Mouse (Mus musculus): Measurements from ENCODE around the gene Slfnl1. TPM values are rescaled to one million over a fixed set of nuclear protein-coding genes. Genes with fewer than 3 reads are reported as not detected.

The Slfnl1 gene
- polyA plus RNA-seq (2015; fragmentation: Nextera tagmentation; extraction: Ambion mirVana), result not detected in 2 replicates

DNA sequence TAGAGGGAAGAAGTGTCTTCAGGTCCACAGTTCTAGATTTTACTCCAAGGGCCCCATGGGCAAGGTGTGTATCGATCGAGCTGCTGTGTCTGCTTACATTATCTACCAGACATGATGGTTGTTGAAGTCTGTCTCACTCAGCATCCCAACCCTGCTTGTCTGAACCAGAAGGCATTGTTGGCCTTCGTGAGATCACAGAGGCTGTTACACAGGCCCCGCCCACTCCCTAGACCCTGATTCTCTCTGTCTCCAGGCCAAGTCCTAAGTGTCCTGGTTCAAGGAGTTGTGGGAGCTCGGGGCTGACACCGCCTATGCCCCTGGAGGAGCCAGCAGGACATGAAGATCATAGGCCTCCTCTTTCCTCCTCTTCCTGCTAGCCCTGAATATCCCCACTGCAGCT lies at the start of gene Slfnl1:
Gene Slfnl1, plus strand, starts transcription at position 246 of the 400 bp plus-strand sequence.
- H3K4me1 ChIP-seq, result no peaks in the 10 kb centered on the region
- no peak for ATAC-seq
- H3K36me3 ChIP-seq (ENCODE audit: poor library complexity, severe bottlenecking), result peaks cover 79% of the 10 kb centered on the region
- 88% methylated on average over 6 of the region's 6 CpGs for WGBS
- no peak within 1 kb of the TSS for H3K4me3 ChIP-seq
- H3K9ac ChIP-seq, result no peak within 1 kb of the TSS
- H3K9me3 ChIP-seq (replicated peaks), result no peaks in the 10 kb centered on the region
- H3K27ac ChIP-seq, result no peak within 1 kb of the TSS
- no peaks in the 10 kb centered on the region for H3K27me3 ChIP-seq
- H3K4me2 ChIP-seq, result no peak within 1 kb of the TSS

DNA sequence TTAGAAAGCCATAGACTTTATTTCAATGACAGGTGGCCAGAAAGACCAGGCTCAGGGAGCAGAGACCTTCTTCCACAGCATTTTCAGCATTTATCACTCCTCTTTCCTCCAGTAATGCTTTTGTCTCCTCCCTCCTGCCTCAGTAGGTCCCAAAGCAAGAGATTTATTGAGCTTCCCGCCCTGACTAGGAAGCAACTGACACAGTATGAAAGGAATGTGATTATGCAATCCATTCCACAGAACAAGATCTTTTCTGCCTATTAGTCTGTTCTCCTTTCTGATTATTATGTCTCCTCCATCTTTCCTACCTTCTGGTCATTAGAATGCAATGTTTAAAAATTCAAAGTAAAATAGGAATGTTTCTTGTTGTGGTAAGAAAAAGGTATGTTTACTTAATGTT lies 44.3 kb upstream of the Slfnl1 start:
- Histone ChIP-seq H3K4me1 (no peaks in the 10 kb centered on the region), H3K9ac (no peak overlapping the region), H3K4me3 (no peak overlapping the region), H3K4me2 (no peak overlapping the region), H3K27ac (no peak overlapping the region), H3K36me3 (ENCODE audit: poor library complexity, severe bottlenecking) (peaks cover 24% of the 10 kb centered on the region), H3K9me3 (replicated peaks) (no peaks in the 10 kb centered on the region), H3K27me3 (no peaks in the 10 kb centered on the region)
- no peak for ATAC-seq
- WGBS, result 58% methylated on average over 1 of the region's 1 CpGs

DNA sequence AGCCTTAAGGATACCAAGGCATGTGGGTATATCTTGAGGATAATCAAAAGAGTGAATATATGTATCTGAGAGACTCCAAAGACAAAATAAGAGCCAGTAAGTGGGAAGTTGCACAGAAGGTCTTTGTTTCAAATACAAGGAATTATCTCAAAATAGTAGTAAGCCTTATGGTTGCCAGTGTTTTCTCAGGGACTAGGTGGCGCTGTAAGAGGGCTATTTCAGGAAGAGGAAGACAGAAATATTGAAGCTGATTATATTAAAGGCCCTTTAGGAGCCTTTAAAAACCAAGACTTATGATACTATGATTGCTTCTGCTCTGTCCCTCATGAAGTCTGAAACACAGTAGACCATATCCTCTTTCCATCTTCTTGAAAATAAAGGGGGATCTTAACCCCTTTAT lies 25.1 kb upstream of the Slfnl1 start:
- Histone ChIP-seq H3K9me3 (replicated peaks) (no peaks in the 10 kb centered on the region), H3K27ac (no peak overlapping the region), H3K36me3 (ENCODE audit: poor library complexity, severe bottlenecking) (peaks cover 45% of the 10 kb centered on the region), H3K9ac (no peak overlapping the region), H3K27me3 (no peaks in the 10 kb centered on the region), H3K4me3 (no peak overlapping the region), H3K4me2 (no peak overlapping the region), H3K4me1 (no peaks in the 10 kb centered on the region)
- 94% methylated on average over 1 of the region's 1 CpGs for WGBS
- no peak for ATAC-seq

DNA sequence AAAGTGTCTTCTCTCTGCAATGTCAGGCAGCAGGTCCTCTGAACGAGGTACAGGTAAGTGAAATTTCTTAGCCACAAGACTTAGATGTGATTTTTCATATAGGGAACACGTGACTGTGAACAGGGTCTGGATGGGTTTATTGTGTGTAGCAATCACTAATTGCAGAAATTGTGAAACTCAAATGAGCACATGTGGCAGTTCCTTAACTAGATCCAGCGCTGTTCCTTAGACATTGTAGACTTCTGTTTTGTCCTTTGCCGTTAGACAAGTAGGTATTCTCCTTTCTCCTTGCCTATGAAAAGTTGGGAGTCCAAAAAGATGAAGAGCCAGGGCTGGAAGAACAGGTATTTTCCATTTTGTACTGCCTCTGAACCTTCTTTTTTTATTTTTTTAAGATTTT lies 20.8 kb upstream of the Slfnl1 start:
- no peak overlapping the region for H3K27ac ChIP-seq
- no peak for ATAC-seq
- WGBS, result 97% methylated on average over 4 of the region's 4 CpGs

DNA sequence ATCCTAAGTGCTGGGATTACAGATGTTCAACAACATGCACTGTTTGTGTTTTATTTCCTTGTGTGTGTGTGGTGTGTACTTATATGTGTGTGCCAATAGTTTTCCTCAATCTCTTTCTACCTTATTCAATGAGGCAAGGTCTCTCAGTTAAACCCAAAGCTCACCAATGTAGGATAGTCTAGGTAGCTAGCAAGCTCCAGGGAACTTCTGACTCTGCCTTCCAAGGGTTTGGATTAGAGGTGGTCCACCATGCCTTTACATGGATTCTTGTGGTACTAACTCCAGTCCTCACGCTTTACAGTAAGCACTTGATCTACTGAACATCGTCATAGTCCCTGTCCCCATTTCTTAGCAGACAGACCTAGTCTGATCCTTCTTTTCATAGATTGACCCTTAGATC lies 17.7 kb upstream of the Slfnl1 start:
- Histone ChIP-seq H3K4me1 (no peaks in the 10 kb centered on the region), H3K36me3 (ENCODE audit: poor library complexity, severe bottlenecking) (peaks cover 56% of the 10 kb centered on the region)

More for the DNA sequence above, 20.8 kb upstream of the Slfnl1 start:
- H3K36me3 ChIP-seq (ENCODE audit: poor library complexity, severe bottlenecking), result peaks cover 55% of the 10 kb centered on the region
- no peak overlapping the region for H3K4me3 ChIP-seq
- H3K9ac ChIP-seq, result no peak overlapping the region
- H3K9me3 ChIP-seq (replicated peaks), result no peaks in the 10 kb centered on the region
- H3K4me2 ChIP-seq, result no peak overlapping the region
- H3K4me1 ChIP-seq, result no peaks in the 10 kb centered on the region
- H3K27me3 ChIP-seq, result no peaks in the 10 kb centered on the region

GRCm38 (mm10) chr4:120516491-120516890 lies 15.5 kb upstream of the Slfnl1 start:
- no peak for ATAC-seq
- no peaks in the 10 kb centered on the region for H3K27me3 ChIP-seq
- H3K9me3 ChIP-seq (replicated peaks), result no peaks in the 10 kb centered on the region
- 94% methylated on average over 7 of the region's 7 CpGs for WGBS
- H3K9ac ChIP-seq, result no peak overlapping the region
- H3K4me1 ChIP-seq, result no peaks in the 10 kb centered on the region
- H3K4me2 ChIP-seq, result no peak overlapping the region
- H3K4me3 ChIP-seq, result no peak overlapping the region
- no peak overlapping the region for H3K27ac ChIP-seq
- H3K36me3 ChIP-seq (ENCODE audit: poor library complexity, severe bottlenecking), result peaks cover 59% of the 10 kb centered on the region

More for the DNA sequence above, 17.7 kb upstream of the Slfnl1 start:
- WGBS, result 95% methylated on average over 2 of the region's 2 CpGs
- Histone ChIP-seq H3K27me3 (no peaks in the 10 kb centered on the region), H3K9me3 (replicated peaks) (no peaks in the 10 kb centered on the region), H3K4me2 (no peak overlapping the region), H3K4me3 (no peak overlapping the region), H3K27ac (no peak overlapping the region), H3K9ac (no peak overlapping the region)
- ATAC-seq, result no peak

GRCm38 (mm10) chr4:120516907-120517306 lies 15.1 kb upstream of the Slfnl1 start:
- 96% methylated on average over 7 of the region's 7 CpGs for WGBS
- Histone ChIP-seq H3K4me2 (no peak overlapping the region), H3K9me3 (replicated peaks) (no peaks in the 10 kb centered on the region), H3K27ac (no peak overlapping the region), H3K36me3 (ENCODE audit: poor library complexity, severe bottlenecking) (peaks cover 64% of the 10 kb centered on the region), H3K4me3 (no peak overlapping the region), H3K9ac (no peak overlapping the region), H3K27me3 (no peaks in the 10 kb centered on the region), H3K4me1 (no peaks in the 10 kb centered on the region)
- ATAC-seq, result no peak

DNA sequence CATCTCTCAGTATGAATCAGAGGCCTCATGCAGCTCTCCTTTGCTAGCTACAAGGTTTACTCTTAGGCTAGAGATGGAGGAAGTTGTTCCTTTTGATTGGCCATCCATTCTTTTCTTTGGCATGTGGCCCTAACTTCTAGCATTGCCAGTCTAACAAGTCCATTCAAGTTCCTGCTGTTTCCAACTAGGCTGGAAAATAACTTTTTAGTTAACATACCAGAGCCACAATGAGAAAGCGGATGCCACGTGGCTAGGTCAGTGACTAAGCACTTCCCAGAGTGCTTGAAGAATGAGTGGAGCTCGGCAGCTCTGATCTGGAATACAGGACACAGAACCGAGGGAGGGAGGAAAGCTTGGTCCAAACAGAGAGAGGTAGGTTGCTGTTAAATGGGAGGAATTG lies 14.7 kb upstream of the Slfnl1 start:
- Histone ChIP-seq H3K36me3 (ENCODE audit: poor library complexity, severe bottlenecking) (peaks cover 68% of the 10 kb centered on the region), H3K27me3 (no peaks in the 10 kb centered on the region), H3K4me3 (no peak overlapping the region), H3K27ac (no peak overlapping the region), H3K4me1 (no peaks in the 10 kb centered on the region), H3K9me3 (replicated peaks) (no peaks in the 10 kb centered on the region), H3K9ac (no peak overlapping the region), H3K4me2 (no peak overlapping the region)
- ATAC-seq, result no peak
- WGBS, result 79% methylated on average over 4 of the region's 4 CpGs

- H3K4me1 ChIP-seq, result no peaks in the 10 kb centered on the region
- H3K36me3 ChIP-seq (ENCODE audit: poor library complexity, severe bottlenecking), result peaks cover 89% of the 10 kb centered on the region
- no peaks in the 10 kb centered on the region for H3K27me3 ChIP-seq
- no peaks in the 10 kb centered on the region for H3K9me3 ChIP-seq (replicated peaks)
- 69% methylated on average over 5 of the region's 5 CpGs for WGBS
- no peak overlapping the region for H3K9ac ChIP-seq
- ATAC-seq, result no peak
- no peak overlapping the region for H3K4me3 ChIP-seq
- H3K4me2 ChIP-seq, result no peak overlapping the region
- H3K27ac ChIP-seq, result no peak overlapping the region
These were observed 10.3 kb upstream of the Slfnl1 start for GRCm38 (mm10) chr4:120521761-120522160.

DNA sequence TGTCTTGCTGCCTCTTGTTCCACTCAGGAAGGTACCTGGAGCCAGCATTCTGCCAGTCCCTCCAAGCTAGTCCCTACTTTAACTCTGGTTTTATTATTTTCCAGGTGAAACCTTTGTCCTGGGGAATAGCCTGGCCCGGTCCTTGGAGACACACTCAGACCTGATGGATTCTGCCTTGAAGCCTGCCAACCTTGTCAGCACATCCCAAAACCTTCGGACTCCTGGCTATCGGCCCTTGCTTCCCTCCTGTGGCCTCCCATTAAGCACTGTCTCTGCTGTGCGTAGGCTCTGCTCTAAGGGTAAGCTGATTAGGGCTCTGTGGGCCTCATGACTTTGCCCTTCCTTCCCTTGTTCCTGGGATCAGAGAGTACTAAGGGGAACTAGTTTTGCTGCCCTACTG lies 9.7 kb upstream of the Slfnl1 start:
- Histone ChIP-seq H3K36me3 (ENCODE audit: poor library complexity, severe bottlenecking) (peaks cover 85% of the 10 kb centered on the region), H3K27me3 (no peaks in the 10 kb centered on the region), H3K9me3 (replicated peaks) (no peaks in the 10 kb centered on the region), H3K4me2 (no peak overlapping the region), H3K4me3 (no peak overlapping the region), H3K9ac (no peak overlapping the region), H3K27ac (no peak overlapping the region), H3K4me1 (no peaks in the 10 kb centered on the region)
- no peak for ATAC-seq
- 92% methylated on average over 4 of the region's 4 CpGs for WGBS

DNA sequence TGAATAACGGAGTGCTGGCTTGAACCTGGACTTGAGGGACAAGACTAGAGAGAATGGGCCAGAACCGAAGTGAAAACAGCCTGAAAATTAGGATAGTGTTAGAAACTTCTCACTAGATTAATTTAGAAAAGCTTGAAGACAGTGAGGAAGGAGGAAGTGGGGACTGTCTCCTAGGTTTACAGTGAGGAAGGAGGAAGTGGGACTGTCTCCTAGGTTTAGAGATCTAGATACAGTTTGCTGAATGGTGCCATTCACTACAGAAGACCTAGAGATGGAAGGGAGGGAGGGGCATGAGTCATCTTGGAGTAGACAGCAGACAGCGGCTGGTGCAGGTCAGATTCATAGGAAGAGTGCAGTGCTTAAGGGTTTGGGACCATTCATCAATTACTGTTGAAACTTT lies 8.9 kb upstream of the Slfnl1 start:
- Histone ChIP-seq H3K27ac (no peak overlapping the region), H3K9ac (no peak overlapping the region), H3K27me3 (no peaks in the 10 kb centered on the region), H3K4me3 (no peak overlapping the region), H3K4me2 (no peak overlapping the region), H3K9me3 (replicated peaks) (no peaks in the 10 kb centered on the region), H3K36me3 (ENCODE audit: poor library complexity, severe bottlenecking) (peaks cover 84% of the 10 kb centered on the region), H3K4me1 (no peaks in the 10 kb centered on the region)
- 92% methylated on average over 3 of the region's 3 CpGs for WGBS
- no peak for ATAC-seq

GRCm38 (mm10) chr4:120528171-120528570 lies 3.9 kb upstream of the Slfnl1 start:
- Histone ChIP-seq H3K4me2 (no peak overlapping the region), H3K36me3 (ENCODE audit: poor library complexity, severe bottlenecking) (peaks cover 84% of the 10 kb centered on the region), H3K4me1 (no peaks in the 10 kb centered on the region), H3K9me3 (replicated peaks) (no peaks in the 10 kb centered on the region), H3K9ac (no peak overlapping the region), H3K27me3 (no peaks in the 10 kb centered on the region), H3K27ac (no peak overlapping the region), H3K4me3 (no peak overlapping the region)
- 77% methylated on average over 9 of the region's 9 CpGs for WGBS
- ATAC-seq, result no peak

- Histone ChIP-seq H3K4me3 (no peak overlapping the region), H3K4me2 (no peak overlapping the region), H3K27me3 (no peaks in the 10 kb centered on the region), H3K4me1 (no peaks in the 10 kb centered on the region), H3K36me3 (ENCODE audit: poor library complexity, severe bottlenecking) (peaks cover 83% of the 10 kb centered on the region), H3K27ac (no peak overlapping the region), H3K9ac (no peak overlapping the region), H3K9me3 (replicated peaks) (no peaks in the 10 kb centered on the region)
- ATAC-seq, result no peak
- WGBS, result 98% methylated on average over 10 of the region's 10 CpGs
These were observed 6.6 kb downstream of the Slfnl1 start for GRCm38 (mm10) chr4:120538664-120539063.

Data from forebrain, embryonic 13.5 days (tissue).